Mouse (Mus musculus): ENCODE results near the gene Luc7l3.

- TF ChIP-seq CTCF (IDR thresholded peaks at IDR 0.05; ENCODE audit: borderline replicate concordance, control insufficient read depth, extremely low read depth, insufficient read depth, low read length, poor library complexity) (no peak), POLR2A (IDR thresholded peaks at IDR 0.05; ENCODE audit: control insufficient read depth, extremely low read depth, insufficient read depth, low read length, poor library complexity) (no peak)
Measured at GRCm38 (mm10) chr11:94257987-94258386, 63.8 kb downstream of the Luc7l3 start.
